17 mouse cellular contexts compared by ENCODE assay signal in genomic region chr17:70722146-70722545, GRCm38 (mm10).
"Had no signal": no experiment of that assay in that cellular context is flagged by ENCODE, and none has a peak within 500 bp of the region (broad histone marks: within the 10 kb centered on the region; RNA-seq: fewer than 3 reads in every experiment).

No protein-coding gene starts in this region.

- DNase-seq: lung, adult 18-20 months; lung, embryonic 14.5 days; lung, postnatal 10 days; lung, postnatal 4 days; retina, postnatal 1 day; right cerebral cortex, adult 18-20 months; right cerebral cortex, postnatal 25 days; right cerebral cortex, postnatal 4 days; spleen, adult 18-20 months; thymus, adult 18-20 months; thymus, postnatal 14 days; thymus, postnatal 36 days had no signal

- H3K27ac ChIP-seq: midbrain, embryonic 13.5 days; midbrain, embryonic 15.5 days; neural tube, embryonic 13.5 days; neural tube, embryonic 15.5 days had no signal

- ATAC-seq: midbrain, embryonic 13.5 days; midbrain, embryonic 15.5 days had no signal

- H3K4me3 ChIP-seq: midbrain, embryonic 13.5 days; midbrain, embryonic 15.5 days; neural tube, embryonic 13.5 days; neural tube, embryonic 15.5 days had no signal

- H3K4me1 ChIP-seq: midbrain, embryonic 15.5 days; neural tube, embryonic 13.5 days; neural tube, embryonic 15.5 days had no signal

- H3K9me3 ChIP-seq: midbrain, embryonic 13.5 days; midbrain, embryonic 15.5 days; neural tube, embryonic 13.5 days; neural tube, embryonic 15.5 days had no signal

- H3K9ac ChIP-seq: lung, embryonic 14.5 days; midbrain, embryonic 13.5 days; midbrain, embryonic 15.5 days; neural tube, embryonic 13.5 days; neural tube, embryonic 15.5 days had no signal

- H3K27me3 ChIP-seq: midbrain, embryonic 13.5 days; midbrain, embryonic 15.5 days; neural tube, embryonic 13.5 days; neural tube, embryonic 15.5 days had no signal

- H3K4me2 ChIP-seq: lung, embryonic 14.5 days; midbrain, embryonic 11.5 days; midbrain, embryonic 13.5 days; midbrain, embryonic 15.5 days; neural tube, embryonic 13.5 days; neural tube, embryonic 15.5 days had no signal

- H3K36me3 ChIP-seq: midbrain, embryonic 13.5 days; midbrain, embryonic 15.5 days; neural tube, embryonic 13.5 days; neural tube, embryonic 15.5 days had no signal
